Mouse (Mus musculus): ENCODE measurements around the gene Olfr1336.

DNA sequence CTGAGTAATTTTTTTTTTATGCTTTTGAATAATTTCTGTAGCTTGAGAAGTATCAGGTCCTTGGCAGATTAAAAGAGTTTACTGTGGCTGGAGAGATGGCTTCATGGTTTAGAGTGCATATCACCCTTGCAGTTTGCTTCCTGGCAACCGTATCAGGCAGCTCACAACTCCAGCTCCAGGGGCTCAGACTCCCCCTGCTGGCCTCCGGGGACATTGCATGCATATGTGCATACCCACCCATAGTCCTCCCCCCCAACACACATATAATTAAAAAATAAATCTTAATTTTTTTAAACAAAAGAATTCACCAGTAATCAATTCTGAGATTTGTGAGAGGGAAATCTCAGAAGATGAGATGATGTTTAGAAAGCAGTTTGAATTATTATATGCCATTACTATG lies 25.6 kb upstream of the Olfr1336 start:
- TF ChIP-seq EP300 (IDR thresholded peaks at IDR 0.05; ENCODE audit: low read depth) (no peak), CTCF (IDR thresholded peaks at IDR 0.05; ENCODE audit: low read depth) (peak; percentile 71)
